Mouse (Mus musculus) midbrain, embryonic 12.5 days (tissue): ENCODE measurements at regions not wholly inside any gene's neighbourhood (a gene's known extent, or its start where the extent isn't known, plus 50 kb on each side); places are given as distances from the start of the nearest gene placed in this dataset.

ENCODE experiments used
- ATAC-seq: fragments of 200-750 bp; cut with Nextera tagmentation; 2 replicates; pipeline ENCODE4 v1.8.0; 2017; ENCODE audit warnings: low read depth, moderate TSS enrichment, moderate library complexity; ENCODE audit not compliant: low FRiP score
- H3K27ac ChIP-seq: fragments of 300-500 bp; sonication (generic); replicated peaks from 2 replicates; pipeline ENCODE4 v1.5.1; 2016; ENCODE audit warnings: mild to moderate bottlenecking
- H3K27me3 ChIP-seq: fragments of 300-500 bp; sonication (generic); 2 replicates; pipeline ENCODE4 v1.6.1; 2016; ENCODE audit warnings: mild to moderate bottlenecking
- H3K36me3 ChIP-seq: fragments of 300-500 bp; sonication (generic); 2 replicates; pipeline ENCODE4 v1.6.1; 2016
- H3K4me1 ChIP-seq: fragments of 300-500 bp; sonication (generic); 2 replicates; pipeline ENCODE4 v1.6.1; 2016
- H3K4me2 ChIP-seq: fragments of 300-500 bp; sonication (generic); replicated peaks from 2 replicates; pipeline ENCODE4 v1.6.1; 2016; ENCODE audit warnings: mild to moderate bottlenecking, moderate library complexity
- H3K4me3 ChIP-seq: fragments of 300-500 bp; sonication (generic); 2 replicates; pipeline ENCODE4 v1.5.1; 2016; ENCODE audit warnings: mild to moderate bottlenecking
- H3K9ac ChIP-seq: fragments of 300-500 bp; sonication (generic); replicated peaks from 2 replicates; pipeline ENCODE4 v1.6.1; 2016; ENCODE audit warnings: mild to moderate bottlenecking, moderate library complexity
- H3K9me3 ChIP-seq: fragments of 300-500 bp; sonication (generic); 2 replicates; pipeline ENCODE4 v1.6.1; 2016; ENCODE audit warnings: mild to moderate bottlenecking
- WGBS: fragments of 180-500 bp; shearing (Covaris S2); methylation state at CpG from one replicate; pipeline ENCODE4 v1.1.7; 2016; 5-methylcytosine and 5-hydroxymethylcytosine counted together

DNA sequence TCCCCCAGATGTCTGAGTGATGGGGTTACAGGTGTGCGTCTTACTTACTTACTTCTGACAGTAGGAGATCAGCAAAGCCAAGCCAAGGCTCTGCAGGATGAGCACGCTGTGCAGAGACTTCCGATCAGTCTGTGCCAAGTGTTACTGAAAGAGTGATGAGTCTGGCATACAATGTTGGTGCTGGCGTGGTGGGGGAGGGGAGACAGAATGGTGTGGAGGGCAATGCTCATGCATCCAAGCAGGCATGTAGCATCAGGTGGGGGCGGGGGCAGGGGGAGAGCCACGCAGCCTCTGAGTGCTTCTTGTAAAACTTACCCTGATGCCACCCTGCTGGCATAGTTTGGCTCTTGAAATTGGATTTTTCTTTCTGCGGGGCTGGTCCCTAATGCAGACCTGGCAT, 315.8 kb downstream of the Adra2a start:
- H3K36me3 ChIP-seq = no peaks in the 10 kb centered on the region
- H3K4me2 ChIP-seq = no peak overlapping the region
- no peak overlapping the region for H3K4me3 ChIP-seq
- 90% methylated on average over 7 of the region's 7 CpGs for WGBS
- H3K9me3 ChIP-seq = no peaks in the 10 kb centered on the region
- no peak overlapping the region for H3K9ac ChIP-seq
- no peak overlapping the region for H3K27ac ChIP-seq
- no peaks in the 10 kb centered on the region for H3K27me3 ChIP-seq
- H3K4me1 ChIP-seq = no peaks in the 10 kb centered on the region
- ATAC-seq = no peak

DNA sequence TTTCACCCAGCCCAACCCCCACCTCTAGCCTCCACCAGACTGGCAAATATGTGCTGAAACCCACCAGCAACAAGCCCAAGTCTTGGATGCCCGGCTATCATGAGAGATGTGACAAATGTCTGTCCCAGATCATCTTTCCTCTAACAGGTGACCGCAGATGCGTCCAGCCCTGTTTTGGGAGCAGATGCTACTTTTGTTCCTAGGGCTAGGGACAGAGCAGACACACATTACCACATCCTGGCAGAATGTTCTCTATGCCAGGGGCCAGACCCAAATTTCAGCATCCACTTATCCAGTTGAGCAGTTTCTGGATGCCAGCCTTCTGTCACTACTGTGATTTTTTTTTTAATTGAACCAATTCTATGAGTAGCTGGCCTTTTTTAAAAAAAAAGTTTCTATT, 316.7 kb downstream of the Adra2a start:
- Histone ChIP-seq H3K4me3 (no peak overlapping the region), H3K27me3 (no peaks in the 10 kb centered on the region), H3K9ac (no peak overlapping the region), H3K4me1 (no peaks in the 10 kb centered on the region), H3K36me3 (no peaks in the 10 kb centered on the region), H3K27ac (no peak overlapping the region), H3K9me3 (no peaks in the 10 kb centered on the region), H3K4me2 (no peak overlapping the region)
- WGBS = 93% methylated on average over 3 of the region's 3 CpGs
- ATAC-seq = no peak

DNA sequence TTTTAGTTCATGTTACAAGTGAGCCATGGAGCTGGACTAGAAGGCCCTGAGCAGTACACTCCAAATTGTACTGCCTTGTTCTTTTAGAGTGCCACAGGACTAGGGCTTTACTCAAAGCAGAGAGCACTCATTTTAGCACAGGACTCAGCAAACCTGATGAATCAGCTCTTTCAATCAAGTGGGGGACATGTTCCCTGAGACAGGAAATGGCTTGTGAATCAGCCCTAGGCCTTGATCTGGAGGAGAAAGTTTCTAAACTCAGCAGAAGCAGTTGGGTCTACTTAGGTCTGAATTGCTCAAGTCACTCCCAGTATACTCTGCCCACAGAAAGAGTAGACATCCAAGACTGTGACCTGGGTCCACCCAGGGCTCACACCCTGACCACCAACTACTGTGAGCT, 341.1 kb downstream of the Adra2a start:
- Histone ChIP-seq H3K9ac (no peak overlapping the region), H3K27ac (no peak overlapping the region), H3K4me1 (no peaks in the 10 kb centered on the region), H3K4me2 (no peak overlapping the region), H3K27me3 (no peaks in the 10 kb centered on the region), H3K36me3 (no peaks in the 10 kb centered on the region), H3K4me3 (no peak overlapping the region), H3K9me3 (no peaks in the 10 kb centered on the region)
- no peak for ATAC-seq

DNA sequence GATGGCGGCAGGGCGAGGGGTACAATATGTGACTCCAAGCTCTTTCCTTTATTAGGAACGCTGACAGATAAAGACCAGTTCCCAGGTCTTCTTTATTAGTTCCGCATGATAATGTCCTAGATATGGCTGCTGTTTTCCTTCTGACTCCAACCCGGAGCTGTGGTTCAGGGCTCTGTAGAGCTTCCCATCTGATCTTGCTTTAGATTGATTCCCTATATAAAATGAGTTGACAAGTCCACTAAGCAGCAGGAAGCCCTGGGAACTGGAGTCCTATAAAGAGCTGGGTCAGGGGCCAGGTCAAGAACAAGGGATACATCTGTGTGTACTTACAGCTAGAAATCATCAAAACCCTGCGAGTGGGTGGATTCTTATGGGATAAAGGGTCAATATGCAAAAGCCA, 347.5 kb downstream of the Adra2a start:
- WGBS = 71% methylated on average over 6 of the region's 6 CpGs

DNA sequence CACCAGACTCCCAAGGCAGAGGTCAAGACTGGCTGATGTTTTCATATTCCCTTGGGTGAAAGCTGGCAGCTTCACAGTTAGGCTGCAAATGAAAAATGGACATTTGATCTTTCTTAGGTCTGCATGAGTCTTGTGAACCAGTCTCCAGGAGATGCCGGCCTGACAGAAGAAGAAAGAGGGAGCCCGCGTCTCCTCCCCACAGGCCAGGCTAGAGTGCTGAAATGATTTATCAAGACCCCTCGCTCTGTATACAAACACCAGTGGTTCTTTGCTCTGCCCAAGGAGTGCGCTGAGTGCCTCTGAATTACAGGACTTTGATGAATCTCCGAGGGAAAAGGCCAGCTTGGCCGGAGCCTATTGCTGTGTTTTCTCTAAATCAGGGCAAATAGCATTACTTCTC, 355.7 kb downstream of the Adra2a start:
- H3K27me3 ChIP-seq = no peaks in the 10 kb centered on the region
- 75% methylated on average over 7 of the region's 7 CpGs for WGBS
- no peaks in the 10 kb centered on the region for H3K36me3 ChIP-seq
- H3K9ac ChIP-seq = no peak overlapping the region
- H3K4me1 ChIP-seq = no peaks in the 10 kb centered on the region
- no peak overlapping the region for H3K4me3 ChIP-seq
- no peak overlapping the region for H3K27ac ChIP-seq
- H3K9me3 ChIP-seq = no peaks in the 10 kb centered on the region
- ATAC-seq = no peak
- no peak overlapping the region for H3K4me2 ChIP-seq

More for the DNA sequence above, 347.5 kb downstream of the Adra2a start:
- Histone ChIP-seq H3K27me3 (no peaks in the 10 kb centered on the region), H3K4me2 (no peak overlapping the region), H3K4me1 (no peaks in the 10 kb centered on the region; the same call in 1 of the 2 replicates), H3K9me3 (no peaks in the 10 kb centered on the region), H3K4me3 (no peak overlapping the region), H3K27ac (no peak overlapping the region), H3K9ac (no peak overlapping the region), H3K36me3 (no peaks in the 10 kb centered on the region)
- ATAC-seq = no peak

DNA sequence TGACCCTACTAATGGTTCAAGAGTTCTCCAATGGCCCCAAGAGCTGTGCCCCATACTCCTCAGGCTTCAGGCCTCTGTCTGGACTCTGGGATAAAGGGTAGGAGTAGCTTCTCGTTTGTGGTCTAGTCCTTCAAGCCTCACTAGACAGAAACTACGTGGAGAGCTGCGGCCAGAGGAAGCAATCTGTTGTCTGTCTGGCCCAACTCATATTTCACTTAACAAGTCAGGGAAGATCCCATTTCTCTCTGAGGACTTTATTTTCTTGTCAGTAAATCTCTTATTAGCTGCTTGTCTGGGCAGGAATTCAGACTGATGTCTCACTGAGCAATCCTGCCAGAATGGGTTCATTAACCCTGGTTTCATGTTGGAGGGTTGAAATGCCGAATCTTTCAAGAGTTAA, 364.0 kb downstream of the Adra2a start:
- no peaks in the 10 kb centered on the region for H3K27me3 ChIP-seq
- H3K4me1 ChIP-seq = no peaks in the 10 kb centered on the region
- H3K36me3 ChIP-seq = no peaks in the 10 kb centered on the region
- no peak for ATAC-seq
- no peak overlapping the region for H3K4me2 ChIP-seq
- H3K27ac ChIP-seq = no peak overlapping the region
- no peak overlapping the region for H3K4me3 ChIP-seq
- H3K9me3 ChIP-seq = no peaks in the 10 kb centered on the region
- no peak overlapping the region for H3K9ac ChIP-seq
- WGBS = 91% methylated on average over 4 of the region's 4 CpGs

DNA sequence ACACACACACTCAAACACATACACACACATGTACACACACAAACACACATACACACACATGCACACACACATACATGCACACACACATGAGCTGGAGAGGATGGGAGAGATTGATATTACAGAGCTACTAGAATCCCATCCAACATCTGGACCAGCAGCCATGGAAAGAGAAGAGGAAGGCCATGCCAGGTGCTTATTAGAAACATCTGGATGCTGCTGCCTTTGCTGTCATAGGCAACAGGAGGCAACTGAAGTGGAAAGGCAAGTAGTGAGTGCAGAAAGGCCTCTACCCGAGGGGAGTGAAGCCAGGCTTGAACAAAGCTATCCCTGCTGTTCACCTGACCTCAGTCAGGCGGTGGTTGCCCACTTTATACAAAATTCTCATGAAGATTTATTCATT, 385.1 kb downstream of the Adra2a start:
- no peak overlapping the region for H3K9ac ChIP-seq
- no peak overlapping the region for H3K4me3 ChIP-seq
- WGBS = 64% methylated on average over 2 of the region's 2 CpGs
- 0 out of 2 replicates have a peak, but pooled peaks cover 7% of the 10 kb centered on the region for H3K9me3 ChIP-seq
- no peaks in the 10 kb centered on the region for H3K4me1 ChIP-seq
- H3K27ac ChIP-seq = no peak overlapping the region
- ATAC-seq = no peak
- H3K27me3 ChIP-seq = no peaks in the 10 kb centered on the region
- H3K4me2 ChIP-seq = no peak overlapping the region
- H3K36me3 ChIP-seq = no peaks in the 10 kb centered on the region

DNA sequence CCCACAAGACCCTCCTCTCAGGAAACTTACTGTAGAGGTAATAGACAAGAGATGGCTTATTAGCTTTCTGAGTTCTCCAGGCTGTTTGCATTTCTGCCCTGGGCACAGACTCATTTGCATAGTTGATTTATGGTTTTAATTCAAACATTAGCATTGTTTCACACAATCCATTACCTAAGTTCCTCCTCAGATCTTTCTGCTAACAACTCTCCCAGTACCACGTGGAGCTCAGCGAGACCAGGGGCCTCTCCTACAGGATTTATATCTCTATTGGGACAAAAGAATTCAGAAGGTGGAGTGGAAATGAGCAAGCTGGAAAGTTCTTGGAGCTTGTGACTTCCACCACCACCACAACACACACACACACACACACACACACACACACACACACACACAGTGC, 396.8 kb downstream of the Adra2a start:
- no peaks in the 10 kb centered on the region for H3K27me3 ChIP-seq
- ATAC-seq = no peak
- WGBS = 87% methylated on average over 2 of the region's 2 CpGs

DNA sequence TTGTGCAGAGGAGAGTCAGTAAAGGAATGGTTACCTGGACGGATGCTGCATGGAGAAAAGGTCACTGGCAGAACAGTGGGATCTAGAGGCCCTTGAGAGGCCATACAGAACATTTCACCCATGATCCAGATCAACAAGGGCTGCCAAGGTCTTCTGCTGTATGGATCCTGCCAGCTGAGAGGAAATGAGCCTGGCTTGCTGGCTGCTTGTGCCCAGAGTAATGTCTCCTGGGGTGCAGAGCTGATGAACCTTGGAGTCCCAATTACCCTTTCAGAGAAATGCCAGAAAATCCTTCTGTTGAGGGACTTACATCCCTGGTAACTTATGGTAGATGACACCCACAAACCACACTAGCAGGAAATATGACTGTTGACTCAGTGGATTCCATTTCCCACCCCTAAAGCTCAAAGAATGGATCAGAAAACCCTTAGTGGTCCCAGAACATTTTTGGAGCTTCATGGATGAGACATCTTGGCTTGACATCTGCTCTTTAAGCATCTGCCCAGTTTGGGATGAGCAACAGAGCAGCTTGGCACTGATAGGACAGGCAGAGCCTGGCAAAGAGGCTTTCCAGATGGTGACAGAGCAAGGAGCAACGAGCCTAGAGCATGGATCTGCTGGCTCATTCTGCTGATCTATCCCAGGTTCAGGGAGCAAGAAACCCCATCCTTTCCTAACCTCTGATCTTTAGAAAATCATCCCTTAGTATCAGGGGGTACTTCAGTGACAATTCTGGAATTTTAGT, 416.6 kb downstream of the Adra2a start:
- WGBS = 55% methylated on average over 2 of the region's 2 CpGs
- no peaks in the 10 kb centered on the region for H3K9me3 ChIP-seq

More for the DNA sequence above, 396.8 kb downstream of the Adra2a start:
- Histone ChIP-seq H3K36me3 (no peaks in the 10 kb centered on the region), H3K4me1 (no peaks in the 10 kb centered on the region), H3K27ac (no peak overlapping the region), H3K9ac (no peak overlapping the region), H3K4me3 (no peak overlapping the region), H3K9me3 (no peaks in the 10 kb centered on the region), H3K4me2 (no peak overlapping the region)

DNA sequence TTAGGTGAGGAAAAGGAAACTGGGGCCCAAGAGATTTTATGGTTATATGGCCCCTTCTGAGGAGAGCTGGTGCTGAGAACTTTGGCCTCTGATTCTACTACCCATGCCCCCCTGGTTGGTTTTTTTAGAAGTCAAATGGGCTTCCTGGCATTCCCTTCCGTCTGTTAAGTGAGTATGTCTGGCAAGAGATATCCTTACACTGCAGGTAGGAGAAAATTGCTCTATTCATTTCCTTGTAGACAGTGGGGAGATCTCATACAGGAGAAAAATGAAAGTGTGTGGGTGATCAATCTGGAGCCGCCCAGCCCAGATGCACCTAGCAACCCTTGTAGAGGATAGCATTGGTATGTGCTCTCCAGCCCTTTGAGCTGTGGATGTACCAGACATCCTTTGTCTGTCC, 418.5 kb downstream of the Adra2a start:
- no peak overlapping the region for H3K4me2 ChIP-seq
- H3K27me3 ChIP-seq = no peaks in the 10 kb centered on the region
- no peak overlapping the region for H3K27ac ChIP-seq
- no peaks in the 10 kb centered on the region for H3K9me3 ChIP-seq
- 87% methylated on average over 2 of the region's 2 CpGs for WGBS
- H3K9ac ChIP-seq = no peak overlapping the region
- ATAC-seq = no peak
- H3K36me3 ChIP-seq = no peaks in the 10 kb centered on the region
- no peak overlapping the region for H3K4me3 ChIP-seq
- no peaks in the 10 kb centered on the region for H3K4me1 ChIP-seq

More for the DNA sequence above, 416.6 kb downstream of the Adra2a start:
- Histone ChIP-seq H3K4me1 (no peaks in the 10 kb centered on the region), H3K4me3 (no peak overlapping the region), H3K9ac (no peak overlapping the region), H3K27me3 (no peaks in the 10 kb centered on the region), H3K27ac (no peak overlapping the region), H3K36me3 (no peaks in the 10 kb centered on the region), H3K4me2 (no peak overlapping the region)
- no peak for ATAC-seq

DNA sequence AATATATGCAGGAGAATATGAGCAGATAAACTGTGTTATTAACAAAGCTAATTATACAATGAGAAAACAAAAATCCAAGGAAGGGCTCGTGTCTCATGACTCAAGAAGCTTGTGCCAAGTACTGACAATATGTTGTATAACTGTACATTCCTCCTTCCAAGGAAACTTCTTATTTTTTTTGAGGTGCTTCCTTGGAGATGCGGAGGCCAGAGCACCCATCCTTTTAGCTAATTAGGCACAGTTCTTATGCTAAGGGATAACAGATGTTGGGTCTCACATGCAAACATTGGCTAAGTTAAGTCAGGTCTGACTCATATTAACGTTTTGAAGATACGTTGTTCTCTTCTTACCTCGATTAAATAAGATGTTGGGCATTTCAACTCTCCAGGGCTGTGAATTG, 426.1 kb downstream of the Adra2a start:
- no peak for ATAC-seq
- Histone ChIP-seq H3K4me2 (no peak overlapping the region), H3K9me3 (no peaks in the 10 kb centered on the region), H3K27me3 (no peaks in the 10 kb centered on the region), H3K9ac (no peak overlapping the region), H3K36me3 (no peaks in the 10 kb centered on the region), H3K4me1 (no peaks in the 10 kb centered on the region), H3K4me3 (no peak overlapping the region), H3K27ac (no peak overlapping the region)
- 77% methylated on average over 5 of the region's 5 CpGs for WGBS

DNA sequence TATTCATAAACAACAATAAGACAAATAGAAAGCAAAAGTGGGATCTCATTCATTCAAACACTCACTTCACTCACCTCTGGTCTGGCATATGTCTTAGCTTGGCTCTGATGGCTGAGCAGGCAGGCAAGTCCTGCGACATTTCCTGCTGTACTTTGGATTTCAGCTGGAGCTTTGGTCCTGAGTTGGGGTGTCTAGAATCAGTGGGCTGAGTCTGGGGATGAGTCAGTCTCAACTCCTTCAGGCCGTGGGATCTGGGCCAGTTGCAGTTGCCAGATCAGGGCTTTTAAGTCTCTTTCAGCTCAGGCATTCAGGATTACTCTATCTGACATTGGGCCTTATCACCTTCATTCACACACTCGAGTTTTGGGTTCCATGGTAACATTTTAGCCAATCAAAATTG, 454.1 kb downstream of the Adra2a start:
- H3K4me3 ChIP-seq = no peak overlapping the region
- H3K27me3 ChIP-seq = no peaks in the 10 kb centered on the region
- no peak overlapping the region for H3K27ac ChIP-seq
- H3K9me3 ChIP-seq = no peaks in the 10 kb centered on the region
- H3K4me1 ChIP-seq = no peaks in the 10 kb centered on the region
- no peak overlapping the region for H3K9ac ChIP-seq
- H3K36me3 ChIP-seq = no peaks in the 10 kb centered on the region
- no peak for ATAC-seq
- no peak overlapping the region for H3K4me2 ChIP-seq
- WGBS = 59% methylated on average over 3 of the region's 3 CpGs

DNA sequence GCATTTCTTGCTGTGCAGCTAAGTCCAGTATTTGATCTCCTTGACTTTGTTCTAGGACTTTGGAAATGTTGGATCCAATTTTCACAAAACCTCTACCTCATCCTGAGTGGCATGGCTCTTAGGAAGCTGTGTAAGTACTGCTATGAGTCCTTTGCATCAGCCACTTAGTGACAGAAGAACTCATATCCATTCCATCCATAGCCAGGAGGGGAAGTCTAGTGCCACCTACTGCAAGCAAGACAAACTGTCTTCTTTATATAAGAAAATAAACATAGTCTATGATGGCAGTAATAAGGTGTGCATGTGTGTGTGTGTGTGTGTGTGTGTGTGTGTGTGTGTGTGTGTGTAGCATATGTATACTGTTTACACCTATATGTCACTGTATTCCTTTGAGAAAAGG, 489.9 kb downstream of the Adra2a start:
- H3K9ac ChIP-seq = no peak overlapping the region
- H3K9me3 ChIP-seq = no peaks in the 10 kb centered on the region
- H3K36me3 ChIP-seq = no peaks in the 10 kb centered on the region
- ATAC-seq = no peak
- H3K27me3 ChIP-seq = no peaks in the 10 kb centered on the region
- H3K27ac ChIP-seq = no peak overlapping the region
- no peaks in the 10 kb centered on the region for H3K4me1 ChIP-seq
- no peak overlapping the region for H3K4me3 ChIP-seq
- no peak overlapping the region for H3K4me2 ChIP-seq
